Mouse (Mus musculus): ENCODE measurements around the gene Pgpep1l.
"Not testable (repeated sequence)": the region's sequence is repeated elsewhere in the genome, so short reads cannot be mapped to it uniquely, and the experiment has no call there.

Gene Pgpep1l

DNA sequence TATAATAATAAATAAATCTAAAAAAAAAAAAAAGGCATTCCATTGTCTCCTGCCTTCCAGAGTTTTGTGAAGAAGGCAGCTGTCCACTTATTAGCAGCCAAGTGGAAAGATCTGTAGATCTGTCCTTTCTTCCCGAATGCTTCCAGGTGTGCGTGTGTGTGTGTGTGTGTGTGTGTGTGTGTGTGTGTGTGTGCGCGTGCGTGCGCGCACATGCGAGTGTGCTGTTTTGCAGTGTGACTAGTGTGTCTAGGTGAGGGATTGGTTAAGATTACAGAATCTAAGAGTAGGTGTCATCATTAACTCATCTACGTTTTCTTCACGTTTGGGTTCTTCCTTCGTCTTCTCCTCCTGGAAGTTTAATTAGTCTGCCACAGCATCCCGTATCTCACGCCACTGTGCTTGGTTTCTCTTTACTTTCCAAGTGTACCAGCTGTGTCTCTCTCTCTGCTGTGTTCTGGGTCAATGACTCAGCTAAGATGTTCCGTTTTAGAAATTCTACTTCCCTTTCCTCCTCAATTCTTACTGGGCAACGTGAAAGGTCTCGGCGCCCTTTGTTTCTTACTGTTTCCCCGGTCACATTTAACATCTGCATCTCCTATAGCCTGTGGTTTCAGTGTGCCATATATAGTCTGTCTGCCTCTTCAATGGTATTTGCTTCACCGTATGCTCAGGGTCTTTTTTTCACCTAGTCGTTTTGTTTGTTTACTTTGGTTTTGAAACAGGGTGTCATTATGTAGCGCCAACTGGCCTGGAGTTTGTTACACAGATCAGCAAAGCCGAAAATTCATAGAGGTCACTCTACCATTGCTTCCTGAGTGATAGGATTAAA lies 18.5 kb upstream of the Pgpep1l start:
- DNase-seq, result no peak

- no peak for DNase-seq
Observed at GRCm38 (mm10) chr7:68281341-68281740, 17.3 kb upstream of the Pgpep1l start.

- DNase-seq, result no peak
Observed at GRCm38 (mm10) chr7:68280352-68280869, 16.4 kb upstream of the Pgpep1l start.

GRCm38 (mm10) chr7:68279481-68279880 lies 15.4 kb upstream of the Pgpep1l start:
- DNase-seq, result no peak

GRCm38 (mm10) chr7:68278908-68279307 lies 14.9 kb upstream of the Pgpep1l start:
- DNase-seq, result no peak

DNA sequence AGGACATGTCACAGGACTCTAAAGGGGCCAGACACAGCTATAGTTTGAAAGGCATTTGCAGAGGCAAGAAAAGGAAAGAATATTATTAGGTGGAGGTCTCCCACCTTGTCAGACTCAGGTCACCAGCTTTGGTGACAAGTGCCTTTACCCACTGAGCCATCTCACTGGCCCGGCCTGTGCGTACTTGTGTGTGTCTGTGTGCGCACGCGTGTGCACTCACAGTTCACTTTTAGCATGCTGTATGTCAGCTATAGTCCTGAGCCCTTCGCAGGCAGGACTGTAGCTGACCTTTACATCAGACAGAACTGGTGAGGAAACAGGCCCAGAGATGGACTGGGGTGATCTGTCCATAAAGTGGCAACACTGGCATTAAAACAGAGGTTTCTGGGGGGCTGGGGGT lies 14.4 kb upstream of the Pgpep1l start:
- no peak for DNase-seq

DNA sequence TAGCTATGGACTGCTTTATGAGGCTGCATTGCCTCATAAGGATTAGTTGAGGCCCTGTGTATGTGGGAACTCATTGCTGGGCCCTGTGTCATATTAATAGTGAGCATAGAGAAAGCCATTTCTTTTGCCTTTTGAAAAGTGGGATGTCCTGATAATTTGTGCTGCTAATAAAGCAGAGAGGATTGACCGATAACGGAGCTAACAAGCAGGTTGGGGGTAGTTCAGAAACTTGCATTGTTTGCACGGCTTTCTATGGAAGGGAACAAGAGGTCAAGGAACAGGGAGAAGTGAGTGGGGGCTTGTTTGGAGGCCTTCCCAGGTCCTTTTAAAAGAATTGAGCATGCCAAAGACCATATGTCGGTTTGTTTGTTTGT lies 13.9 kb upstream of the Pgpep1l start:
- no peak for DNase-seq

DNA sequence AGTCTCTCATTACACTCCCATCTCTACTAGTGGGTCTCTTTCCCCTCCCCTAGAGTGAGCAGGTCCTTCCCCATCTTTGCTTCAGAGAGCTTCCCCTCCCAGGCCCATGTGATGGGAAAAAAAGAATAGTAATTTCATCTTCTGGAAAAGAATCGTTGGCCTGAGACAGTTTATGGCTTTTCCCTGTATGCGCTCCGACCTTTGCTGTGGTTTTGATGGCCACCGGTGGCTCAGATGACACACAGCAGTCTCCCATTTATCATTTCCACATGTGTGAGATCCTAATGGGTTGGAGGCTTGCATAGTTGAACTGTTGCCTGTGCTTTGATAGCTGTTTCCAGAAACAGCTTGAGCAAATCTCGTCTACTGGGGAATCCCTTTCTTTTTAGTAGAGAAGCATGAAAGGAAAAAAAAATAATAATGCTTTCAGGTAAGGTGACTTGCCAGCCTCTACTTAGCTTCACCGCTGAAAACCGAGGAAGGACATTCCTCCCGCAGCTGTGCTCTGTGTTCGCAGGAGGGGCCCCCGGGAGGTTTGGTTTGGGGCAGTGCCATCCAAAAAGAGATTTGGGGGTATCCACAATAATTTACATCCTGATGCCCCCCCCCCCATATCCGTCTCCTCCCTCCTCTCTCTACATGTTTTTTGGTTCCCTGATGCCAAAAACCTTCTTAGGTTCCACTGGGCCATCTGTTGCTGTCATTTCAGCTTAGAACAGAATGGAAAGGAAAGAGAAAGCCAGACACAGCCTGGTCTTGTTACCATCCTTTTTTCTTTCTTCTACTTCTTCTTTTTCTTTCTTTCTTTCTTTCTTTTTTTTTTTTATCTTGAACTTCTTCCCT lies 13.2 kb upstream of the Pgpep1l start:
- no peak for DNase-seq

DNA sequence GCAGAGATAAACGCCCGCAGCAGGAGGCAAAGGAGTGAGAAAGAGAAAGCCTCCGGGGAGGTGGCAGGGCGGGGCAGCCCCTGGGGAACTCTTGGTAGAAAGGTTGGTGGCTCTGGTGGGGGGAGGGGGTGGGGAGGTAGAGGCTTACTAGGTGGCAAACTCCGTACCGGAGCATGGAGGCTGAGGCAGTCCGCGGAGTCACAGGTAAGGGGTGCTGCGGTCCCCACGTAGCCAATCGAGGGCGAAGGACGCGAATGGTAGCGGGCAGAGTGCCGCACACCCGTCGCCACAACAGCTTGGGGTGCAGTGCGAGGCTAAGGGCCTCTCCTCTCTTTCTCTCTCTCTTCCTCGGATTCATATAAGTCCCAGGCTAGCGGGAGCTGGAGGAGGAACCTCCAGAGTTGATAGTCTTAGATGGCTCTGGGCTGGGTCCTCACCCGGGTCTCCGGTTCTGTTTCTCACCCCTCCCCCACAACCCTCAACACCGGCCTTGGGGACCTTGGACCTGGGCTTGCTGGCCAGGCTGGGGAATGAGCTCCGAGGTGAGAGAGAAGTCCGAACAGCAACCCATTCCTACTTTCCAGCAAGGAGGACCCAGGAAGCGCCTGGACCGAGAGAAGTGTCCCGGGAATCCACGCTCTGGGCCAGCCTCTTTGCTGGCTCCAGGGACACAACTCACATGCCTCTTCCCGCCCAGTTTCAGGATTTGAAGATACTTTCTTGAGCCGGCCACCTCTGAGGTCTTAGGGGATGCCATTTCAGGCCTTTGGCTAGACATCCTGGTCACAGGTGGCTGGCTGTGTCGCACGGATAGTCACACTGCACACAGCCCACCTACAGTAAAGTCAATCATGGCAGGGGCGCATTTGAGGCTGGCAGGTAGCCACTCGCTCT lies 12.1 kb upstream of the Pgpep1l start:
- DNase-seq, result no peak

- DNase-seq, result not testable (repeated sequence)
Observed at GRCm38 (mm10) chr7:68275445-68275837, 11.4 kb upstream of the Pgpep1l start.

GRCm38 (mm10) chr7:68274951-68275350 lies 10.9 kb upstream of the Pgpep1l start:
- DNase-seq, result no peak

- no peak for DNase-seq
Observed at GRCm38 (mm10) chr7:68274218-68274617, 10.2 kb upstream of the Pgpep1l start.

- DNase-seq, result no peak
Observed at GRCm38 (mm10) chr7:68273515-68273914, 9.5 kb upstream of the Pgpep1l start, which contains the start of gene Fam169b. Gene Fam169b (plus strand): TSS chr7:68273839.

DNA sequence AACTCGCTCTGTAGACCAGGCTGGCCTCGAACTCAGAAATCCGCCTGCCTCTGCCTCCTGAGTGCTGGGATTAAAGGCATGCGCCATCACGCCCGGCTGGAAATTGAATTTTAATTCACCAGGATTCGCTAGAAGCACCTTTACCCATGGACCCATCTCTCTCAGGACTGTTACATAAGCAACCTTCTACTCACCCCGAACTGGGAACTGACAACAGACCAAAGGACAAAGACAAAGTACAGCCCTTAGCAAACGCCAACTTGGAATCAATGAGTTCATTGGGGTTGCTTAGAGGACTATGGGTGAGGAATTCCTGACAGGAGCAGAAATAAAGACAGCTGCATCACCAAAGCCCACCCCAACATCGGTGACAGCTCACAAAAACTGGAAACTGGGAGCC lies 8.6 kb upstream of the Pgpep1l start:
- DNase-seq, result no peak

DNA sequence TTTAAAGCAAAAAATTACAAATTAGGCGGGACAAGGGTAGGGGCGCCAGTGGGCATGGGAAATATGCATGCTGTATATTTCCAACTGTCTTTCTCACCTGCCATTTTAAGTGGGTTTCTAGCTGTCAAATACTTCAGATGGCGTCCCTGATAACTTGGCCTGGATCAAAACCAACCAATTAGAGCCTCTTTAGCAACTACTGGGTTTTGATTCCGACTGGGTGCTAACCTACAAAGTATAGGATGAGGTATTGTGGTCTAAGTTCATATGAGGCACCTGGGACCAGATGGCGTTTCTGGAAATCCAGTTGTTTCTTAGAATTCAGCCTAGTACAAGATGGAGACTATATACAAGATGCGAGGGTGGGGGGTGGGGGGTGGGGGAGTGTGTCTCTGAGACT lies 7.8 kb upstream of the Pgpep1l start:
- DNase-seq, result no peak

GRCm38 (mm10) chr7:68270551-68270950 lies 6.5 kb upstream of the Pgpep1l start:
- DNase-seq, result no peak

- no peak for DNase-seq
Observed at GRCm38 (mm10) chr7:68266691-68267090, 2.7 kb upstream of the Pgpep1l start.

DNA sequence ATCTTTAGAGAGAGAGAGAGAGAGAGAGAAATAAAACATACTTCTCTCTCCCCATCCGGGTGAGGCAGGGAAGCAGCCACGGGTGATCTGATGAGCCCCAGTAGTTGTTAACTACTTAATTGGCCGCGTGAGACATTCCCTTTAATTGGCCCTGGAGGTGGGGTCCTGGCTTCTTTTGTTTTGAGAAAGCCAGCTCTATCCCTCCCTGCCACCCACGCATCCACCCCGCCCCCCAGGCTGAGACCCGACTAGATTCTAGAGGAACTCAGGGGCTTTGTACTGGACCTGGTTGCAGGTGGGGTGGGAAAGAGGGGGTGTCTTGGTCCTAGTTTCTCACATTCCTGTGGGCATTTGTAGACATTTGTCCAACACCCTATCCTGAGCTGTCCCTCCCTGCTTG lies 1.4 kb upstream of the Pgpep1l start:
- DNase-seq, result no peak

DNA sequence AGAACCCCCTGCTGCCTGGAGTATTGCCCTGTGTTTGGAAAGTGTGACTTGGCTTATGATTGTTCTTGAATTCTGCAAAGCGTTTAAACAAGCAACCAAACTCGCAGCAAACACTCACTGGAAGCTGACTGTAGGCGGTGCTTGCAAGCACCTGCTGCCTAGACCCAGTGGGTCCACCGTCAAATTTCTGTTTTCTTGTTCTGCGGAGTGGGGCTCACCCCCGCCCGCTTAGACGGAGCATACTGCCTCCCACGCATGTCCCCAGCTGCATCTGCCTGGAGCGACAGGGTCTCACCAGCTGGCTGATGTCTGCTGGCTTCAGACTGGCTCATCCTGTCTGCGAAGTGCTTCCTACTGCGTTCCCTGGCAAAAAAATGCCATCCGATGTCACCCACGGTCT lies 498 bp upstream of the Pgpep1l start:
- DNase-seq, result no peak

- DNase-seq, result no peak
Observed at GRCm38 (mm10) chr7:68263346-68264027, 546 bp downstream of the Pgpep1l start.

DNA sequence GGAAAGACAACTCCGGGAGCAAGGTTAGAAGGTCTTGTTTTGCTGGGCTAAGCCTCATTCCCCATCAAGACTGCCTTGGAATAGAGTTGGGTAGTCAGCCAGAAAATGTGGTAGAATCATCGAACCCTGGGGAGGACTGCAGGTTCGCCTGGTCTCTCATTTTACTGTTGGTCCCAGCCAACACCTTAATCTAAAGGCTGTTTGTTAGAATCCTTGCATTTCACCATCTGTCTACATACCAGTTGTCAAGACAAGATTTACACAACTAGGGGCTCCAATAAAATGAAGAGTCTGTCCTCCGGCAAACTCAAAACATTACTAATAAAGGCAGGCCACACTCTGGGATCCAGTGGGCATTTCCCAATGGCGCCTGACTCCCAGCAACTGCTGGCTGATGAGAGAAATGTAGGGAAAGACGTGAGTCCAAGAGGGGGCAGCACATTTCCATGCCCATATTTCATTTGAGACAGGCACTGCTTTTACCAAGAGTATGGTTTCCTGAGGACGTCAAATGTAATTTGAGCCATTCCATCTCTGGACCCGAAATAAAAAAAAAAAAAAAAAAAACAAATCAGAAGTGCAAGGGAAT lies 1.3 kb downstream of the Pgpep1l start:
- DNase-seq, result no peak

All from cerebellum, adult 11-12 months (tissue).